Comparison of ENCODE assay signal across 14 mouse cellular contexts in genomic region chr4:129236236-129236813, GRCm38 (mm10). TPM values are rescaled to one million over a fixed set of nuclear protein-coding genes. Genes with fewer than 3 reads are reported as not detected.
DNase-seq lines count a peak whose midpoint lies in the region; ATAC-seq lines count a peak whose summit lies in the region.
"Had no signal": no experiment of that assay in that cellular context is flagged by ENCODE, and none has a peak within 500 bp of the region (broad histone marks: within the 10 kb centered on the region; RNA-seq: fewer than 3 reads in every experiment).

No protein-coding gene starts in this region.

- peaks cover 78% of the 10 kb centered on the region for H3K4me1 ChIP-seq in kidney, embryonic 15.5 days
- H3K4me1 ChIP-seq in intestine, embryonic 15.5 days (replicated peaks): peaks cover 65% of the 10 kb centered on the region

- no peaks in the 10 kb centered on the region for H3K9me3 ChIP-seq in kidney, embryonic 15.5 days (replicated peaks)
- no peaks in the 10 kb centered on the region for H3K9me3 ChIP-seq in intestine, embryonic 15.5 days
- H3K9me3 ChIP-seq: forebrain, embryonic 12.5 days had no signal

- H3K9ac ChIP-seq in kidney, embryonic 15.5 days: no peak overlapping the region
- no peak overlapping the region for H3K9ac ChIP-seq in intestine, embryonic 15.5 days
- H3K9ac ChIP-seq: forebrain, embryonic 12.5 days had no signal

- H3K4me2 ChIP-seq in kidney, embryonic 15.5 days: peak overlapping the region; percentile 2; the same call in 1 of the 2 replicates
- H3K4me2 ChIP-seq in intestine, embryonic 15.5 days (replicated peaks): peak overlapping the region; percentile 95; the same call in 1 of the 2 replicates

- no peaks in the 10 kb centered on the region for H3K27me3 ChIP-seq in kidney, embryonic 15.5 days
- no peaks in the 10 kb centered on the region for H3K27me3 ChIP-seq in intestine, embryonic 15.5 days (replicated peaks)

- H3K27ac ChIP-seq in kidney, embryonic 15.5 days: peak overlapping the region; percentile 78
- H3K27ac ChIP-seq in intestine, embryonic 15.5 days: peak overlapping the region; percentile 78
- H3K27ac ChIP-seq: forebrain, embryonic 12.5 days; macrophage had no signal

- no peak overlapping the region for H3K4me3 ChIP-seq in kidney, embryonic 15.5 days (replicated peaks)
- H3K4me3 ChIP-seq in intestine, embryonic 15.5 days (replicated peaks): no peak overlapping the region
- H3K4me3 ChIP-seq: forebrain, embryonic 12.5 days had no signal

- no peaks in the 10 kb centered on the region for H3K36me3 ChIP-seq in kidney, embryonic 15.5 days
- H3K36me3 ChIP-seq in intestine, embryonic 15.5 days: no peaks in the 10 kb centered on the region
- H3K36me3 ChIP-seq: forebrain, embryonic 12.5 days had no signal

- DNase-seq in kidney, adult 18-20 months: no peak
- DNase-seq in testis, postnatal 10 days (ENCODE audit: low spot score): peak; percentile 44
- no peak for DNase-seq in testis, postnatal 14 days (ENCODE audit: low spot score)
- no peak for DNase-seq in right cerebral cortex, postnatal 25 days
- no peak for DNase-seq in neural tube, embryonic 10.5 days (ENCODE audit: extremely low spot score, low spot score)
- DNase-seq: adrenal gland, adult 2 months; cerebellum, postnatal 14 days; heart, postnatal 14 days; midbrain, embryonic 14.5 days had no signal

- WGBS in kidney, embryonic 15.5 days: 70% methylated on average over 8 of the region's 8 CpGs
- 62% methylated on average over 8 of the region's 8 CpGs for WGBS in intestine, embryonic 15.5 days

- ATAC-seq in kidney, embryonic 15.5 days (replicated peaks; ENCODE audit: low FRiP score): no peak
- no peak for ATAC-seq in intestine, embryonic 15.5 days
- ATAC-seq: hindbrain, embryonic 16.5 days had no signal

RNA-seq across cellular contexts. Expression of gene C77080, which starts 24.9 kb away (rescaled TPM):
- polyA plus RNA-seq in kidney, embryonic 15.5 days (2015; fragmentation: Nextera tagmentation; extraction: Ambion mirVana): 8.3 and 9.1 TPM in 2 replicates
- polyA plus RNA-seq in intestine, embryonic 15.5 days (2015; fragmentation: Nextera tagmentation; extraction: Ambion mirVana): 9.7 and 10.3 TPM in 2 replicates

RNA-seq across cellular contexts. Expression of gene Yars, which starts 46.8 kb away (rescaled TPM):
- 81.3 and 87.4 TPM in 2 replicates for polyA plus RNA-seq in kidney, embryonic 15.5 days (2015; fragmentation: Nextera tagmentation; extraction: Ambion mirVana)
- 94.2 and 97.2 TPM in 2 replicates for polyA plus RNA-seq in intestine, embryonic 15.5 days (2015; fragmentation: Nextera tagmentation; extraction: Ambion mirVana)

RNA-seq across cellular contexts. Expression of gene S100pbp, which starts 46.8 kb away (rescaled TPM):
- 24.3 and 25.9 TPM in 2 replicates for polyA plus RNA-seq in kidney, embryonic 15.5 days (2015; fragmentation: Nextera tagmentation; extraction: Ambion mirVana)
- polyA plus RNA-seq in intestine, embryonic 15.5 days (2015; fragmentation: Nextera tagmentation; extraction: Ambion mirVana): 12.5 and 14.5 TPM in 2 replicates

RNA-seq across cellular contexts. Expression of gene Sync, which starts 51.1 kb away (rescaled TPM):
- 1.1 and 1.6 TPM in 2 replicates for polyA plus RNA-seq in kidney, embryonic 15.5 days (2015; fragmentation: Nextera tagmentation; extraction: Ambion mirVana)
- 1.2 TPM in 2 replicates for polyA plus RNA-seq in intestine, embryonic 15.5 days (2015; fragmentation: Nextera tagmentation; extraction: Ambion mirVana)
